Mouse (Mus musculus): ENCODE data around the gene Gas2l1.
"Not testable (repeated sequence)": the region's sequence is repeated elsewhere in the genome, so short reads cannot be mapped to it uniquely, and the experiment has no call there.

DNA sequence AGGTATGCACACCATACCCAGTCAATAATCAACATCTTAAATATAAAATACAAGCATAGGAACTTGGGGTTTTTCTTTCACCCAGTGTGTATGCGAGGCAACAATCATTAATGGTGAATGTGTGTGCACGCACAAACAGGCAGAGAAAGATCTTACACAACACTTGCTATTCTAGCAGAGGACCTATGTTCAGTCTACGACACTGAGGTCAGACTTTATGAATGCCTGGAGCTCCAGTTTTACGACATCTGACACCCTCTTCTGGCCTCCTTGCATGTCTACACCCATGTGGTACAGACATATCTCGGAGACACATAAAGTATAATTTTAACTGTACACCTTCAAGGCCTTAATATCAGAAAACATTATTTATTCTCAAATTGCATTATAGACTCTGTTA lies 11.7 kb upstream of the Gas2l1 start:
- TF ChIP-seq CTCF, EP300 (IDR thresholded peaks at IDR 0.05; ENCODE audit: low read depth): not testable (repeated sequence)
